Mouse (Mus musculus): ENCODE results near the gene Asah2. TPM values are rescaled to one million over a fixed set of nuclear protein-coding genes. Genes with fewer than 3 reads are reported as not detected.

The Asah2 gene
- polyA plus RNA-seq, 1 experiment from 2014 or later: 0.47 TPM

DNA sequence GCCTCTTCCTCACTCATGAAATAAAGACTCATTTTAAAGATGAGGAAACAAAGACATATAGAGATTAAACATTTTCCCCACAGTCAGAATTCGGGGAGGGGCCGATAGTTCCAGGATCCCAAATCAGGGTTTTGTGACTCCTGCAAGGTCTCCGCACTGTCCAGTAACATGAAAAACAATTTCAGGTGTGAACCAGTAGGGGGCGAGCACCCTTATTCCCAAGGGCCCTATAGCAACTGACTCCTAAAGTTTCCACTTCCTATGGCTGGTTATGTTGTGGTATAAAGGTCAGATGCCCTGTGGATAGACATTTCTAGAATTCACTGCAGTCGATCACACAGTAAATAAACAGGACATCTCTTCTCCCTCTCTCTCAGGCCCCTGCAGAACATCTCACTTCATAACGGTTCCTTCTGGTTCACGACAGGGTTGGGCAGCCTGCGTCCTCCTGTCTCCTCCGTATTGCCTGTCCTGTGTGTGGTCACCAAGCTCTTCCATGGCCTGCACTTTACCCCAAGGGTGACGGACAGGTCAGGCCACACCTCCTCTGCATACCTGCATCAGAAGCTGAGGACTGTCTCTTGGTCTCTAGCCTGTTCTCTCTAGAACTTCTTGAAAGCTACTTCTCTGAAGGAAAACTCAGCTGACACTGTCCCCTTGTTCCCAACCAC lies 19.3 kb upstream of the Asah2 start:
- Histone ChIP-seq H3K9me3 (replicated peaks) (no peaks in the 10 kb centered on the region), H3K27me3 (no peaks in the 10 kb centered on the region), H3K36me3 (replicated peaks) (peaks cover 68% of the 10 kb centered on the region), H3K4me1 (replicated peaks) (no peaks in the 10 kb centered on the region), H3K4me2 (no peak overlapping the region), H3K4me3 (replicated peaks) (no peak overlapping the region), H3K9ac (no peak overlapping the region), H3K27ac (replicated peaks) (no peak overlapping the region)
- WGBS (ENCODE audit: insufficient replicate concordance): 66% methylated on average over 10 of the region's 10 CpGs
- 0 out of 2 replicates have a peak, but pooled peaks have one; percentile 28 for ATAC-seq (ENCODE audit: insufficient read depth)

DNA sequence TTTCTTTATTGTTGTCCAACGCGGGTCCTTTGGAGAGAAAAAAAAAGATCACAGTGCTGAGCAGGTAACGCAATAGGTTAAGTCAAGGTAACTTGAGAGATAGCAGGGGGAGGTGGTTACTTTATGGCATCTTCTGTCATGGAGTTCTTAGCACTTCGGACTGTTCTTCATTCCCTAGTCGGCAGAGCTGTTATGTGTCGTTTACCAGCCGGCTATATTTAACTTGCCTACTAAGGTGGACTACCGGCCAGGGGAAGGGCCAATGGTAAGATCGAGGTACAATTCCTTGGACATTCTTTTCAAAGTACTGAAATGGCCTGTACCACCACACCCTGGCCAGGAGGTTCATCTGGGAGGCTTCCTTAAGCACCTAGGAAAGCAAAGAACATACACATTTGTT lies 16.1 kb upstream of the Asah2 start:
- no peak overlapping the region for H3K9ac ChIP-seq
- H3K27ac ChIP-seq (replicated peaks): no peak overlapping the region
- ATAC-seq (ENCODE audit: insufficient read depth): no peak
- no peaks in the 10 kb centered on the region for H3K27me3 ChIP-seq
- H3K4me3 ChIP-seq (replicated peaks): no peak overlapping the region
- no peak overlapping the region for H3K4me2 ChIP-seq
- no peaks in the 10 kb centered on the region for H3K9me3 ChIP-seq (replicated peaks)
- H3K36me3 ChIP-seq (replicated peaks): peaks cover 64% of the 10 kb centered on the region
- 89% methylated on average over 9 of the region's 9 CpGs for WGBS (ENCODE audit: insufficient replicate concordance)
- no peaks in the 10 kb centered on the region for H3K4me1 ChIP-seq (replicated peaks)

DNA sequence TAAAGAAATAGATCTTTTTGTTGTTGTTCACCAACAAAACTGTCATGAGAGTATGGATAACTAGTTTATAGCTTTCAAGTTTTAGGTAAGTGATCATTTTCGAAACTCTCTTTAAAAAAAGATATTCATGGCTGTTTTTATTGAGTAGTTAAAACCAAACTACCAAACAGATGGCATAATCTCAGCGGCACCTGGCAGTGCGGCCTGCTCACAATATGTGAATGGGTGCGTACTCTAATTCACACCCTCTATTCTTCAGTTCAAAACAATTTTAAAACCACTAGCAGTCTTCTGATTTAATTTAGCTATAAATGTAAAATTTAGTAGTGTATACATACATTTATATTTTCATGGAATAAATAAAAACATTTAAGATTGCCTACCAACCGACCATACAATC lies 15.2 kb upstream of the Asah2 start:
- Histone ChIP-seq H3K4me2 (no peak overlapping the region), H3K27ac (replicated peaks) (no peak overlapping the region), H3K9ac (no peak overlapping the region), H3K9me3 (replicated peaks) (no peaks in the 10 kb centered on the region), H3K27me3 (no peaks in the 10 kb centered on the region), H3K4me1 (replicated peaks) (no peaks in the 10 kb centered on the region), H3K4me3 (replicated peaks) (no peak overlapping the region), H3K36me3 (replicated peaks) (peaks cover 56% of the 10 kb centered on the region)
- 86% methylated on average over 5 of the region's 5 CpGs for WGBS (ENCODE audit: insufficient replicate concordance)
- ATAC-seq (ENCODE audit: insufficient read depth): no peak

DNA sequence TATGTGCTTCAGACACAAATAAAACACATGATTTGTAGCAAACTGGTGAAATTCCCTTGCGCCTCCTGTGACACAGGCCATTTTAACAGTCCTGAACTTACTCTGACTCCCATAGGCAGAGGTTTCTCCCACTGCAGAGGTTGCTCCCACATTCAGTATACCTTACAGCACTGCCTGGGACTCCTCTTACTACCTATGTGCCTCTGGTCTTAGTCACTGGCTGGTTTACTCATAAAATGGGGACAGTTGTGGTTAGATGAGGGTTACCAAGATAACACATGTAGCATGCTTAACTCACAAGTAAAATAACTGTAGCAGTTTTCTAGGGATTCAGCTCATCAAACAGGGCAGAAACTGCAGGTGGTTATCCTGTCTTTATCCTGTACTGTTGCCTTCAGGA lies 12.8 kb upstream of the Asah2 start:
- WGBS (ENCODE audit: insufficient replicate concordance): 90% methylated on average over 1 of the region's 1 CpGs
- ATAC-seq (ENCODE audit: insufficient read depth): no peak

DNA sequence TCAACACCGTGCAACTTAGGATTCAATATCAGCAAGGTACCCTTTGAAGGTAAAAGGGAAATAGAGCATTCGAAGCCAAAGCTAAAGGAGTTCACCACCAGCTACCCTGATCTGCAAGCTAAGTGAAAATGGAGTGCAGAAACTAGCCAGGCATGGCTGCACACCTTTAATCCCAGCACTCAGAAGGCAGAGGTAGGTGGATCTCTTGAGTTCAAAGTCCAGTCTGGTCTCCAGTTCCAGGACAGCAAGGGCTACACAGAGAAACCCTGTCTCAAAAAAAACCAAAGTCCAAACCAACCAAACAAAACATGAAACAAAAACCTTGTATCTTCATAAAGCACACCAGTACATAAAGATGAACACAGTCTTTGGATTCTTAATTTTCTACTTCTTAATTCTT lies 11.7 kb upstream of the Asah2 start:
- H3K4me1 ChIP-seq (replicated peaks): no peaks in the 10 kb centered on the region
- no peak overlapping the region for H3K4me2 ChIP-seq
- no peaks in the 10 kb centered on the region for H3K9me3 ChIP-seq (replicated peaks)
- WGBS (ENCODE audit: insufficient replicate concordance): 64% methylated on average over 2 of the region's 2 CpGs
- no peak for ATAC-seq (ENCODE audit: insufficient read depth)
- no peaks in the 10 kb centered on the region for H3K27me3 ChIP-seq
- peaks cover 22% of the 10 kb centered on the region for H3K36me3 ChIP-seq (replicated peaks)
- H3K27ac ChIP-seq (replicated peaks): no peak overlapping the region
- no peak overlapping the region for H3K9ac ChIP-seq
- no peak overlapping the region for H3K4me3 ChIP-seq (replicated peaks)

More for the DNA sequence above, 12.8 kb upstream of the Asah2 start:
- Histone ChIP-seq H3K27me3 (no peaks in the 10 kb centered on the region), H3K4me2 (no peak overlapping the region), H3K4me1 (replicated peaks) (no peaks in the 10 kb centered on the region), H3K9me3 (replicated peaks) (no peaks in the 10 kb centered on the region), H3K9ac (no peak overlapping the region), H3K27ac (replicated peaks) (no peak overlapping the region), H3K36me3 (replicated peaks) (peaks cover 33% of the 10 kb centered on the region), H3K4me3 (replicated peaks) (no peak overlapping the region)

- peaks cover 11% of the 10 kb centered on the region for H3K36me3 ChIP-seq (replicated peaks)
- H3K9ac ChIP-seq: no peak overlapping the region
- no peak overlapping the region for H3K27ac ChIP-seq (replicated peaks)
- H3K4me1 ChIP-seq (replicated peaks): no peaks in the 10 kb centered on the region
- ATAC-seq (ENCODE audit: insufficient read depth): no peak
- H3K27me3 ChIP-seq: no peaks in the 10 kb centered on the region
- WGBS (ENCODE audit: insufficient replicate concordance): 71% methylated on average over 3 of the region's 3 CpGs
- no peak overlapping the region for H3K4me3 ChIP-seq (replicated peaks)
- H3K4me2 ChIP-seq: no peak overlapping the region
- H3K9me3 ChIP-seq (replicated peaks): no peaks in the 10 kb centered on the region
These were observed 10.5 kb upstream of the Asah2 start for GRCm38 (mm10) chr19:32118496-32118895.

GRCm38 (mm10) chr19:32117484-32118018 lies 9.5 kb upstream of the Asah2 start:
- Histone ChIP-seq H3K27ac (replicated peaks) (no peak overlapping the region), H3K4me3 (replicated peaks) (no peak overlapping the region), H3K9me3 (replicated peaks) (no peaks in the 10 kb centered on the region), H3K4me2 (no peak overlapping the region), H3K4me1 (replicated peaks) (no peaks in the 10 kb centered on the region), H3K36me3 (replicated peaks) (peaks cover 11% of the 10 kb centered on the region), H3K9ac (no peak overlapping the region), H3K27me3 (no peaks in the 10 kb centered on the region)
- 68% methylated on average over 6 of the region's 6 CpGs for WGBS (ENCODE audit: insufficient replicate concordance)
- ATAC-seq (ENCODE audit: insufficient read depth): no peak

- peaks cover 2% of the 10 kb centered on the region; the same call in 1 of the 2 replicates for H3K4me1 ChIP-seq (replicated peaks)
- no peak overlapping the region for H3K4me2 ChIP-seq
- H3K27me3 ChIP-seq: no peaks in the 10 kb centered on the region
- H3K9me3 ChIP-seq (replicated peaks): no peaks in the 10 kb centered on the region
- H3K36me3 ChIP-seq (replicated peaks): no peaks in the 10 kb centered on the region
- H3K27ac ChIP-seq (replicated peaks): no peak overlapping the region
- no peak for ATAC-seq (ENCODE audit: insufficient read depth)
- no peak overlapping the region for H3K4me3 ChIP-seq (replicated peaks)
- H3K9ac ChIP-seq: no peak overlapping the region
- WGBS (ENCODE audit: insufficient replicate concordance): 27% methylated on average over 8 of the region's 8 CpGs
These were observed 4.1 kb upstream of the Asah2 start for GRCm38 (mm10) chr19:32111866-32112790.

- Histone ChIP-seq H3K4me1 (replicated peaks) (peaks cover 7% of the 10 kb centered on the region; the same call in 1 of the 2 replicates), H3K9ac (no peak overlapping the region), H3K27ac (replicated peaks) (no peak overlapping the region), H3K4me2 (peak overlapping the region; percentile 79), H3K36me3 (replicated peaks) (no peaks in the 10 kb centered on the region), H3K9me3 (replicated peaks) (no peaks in the 10 kb centered on the region), H3K27me3 (no peaks in the 10 kb centered on the region), H3K4me3 (replicated peaks) (peak overlapping the region; percentile 68; the same call in 1 of the 2 replicates)
- WGBS (ENCODE audit: insufficient replicate concordance): 76% methylated on average over 2 of the region's 2 CpGs
- 0 out of 2 replicates have a peak, but pooled peaks have one; percentile 31 for ATAC-seq (ENCODE audit: insufficient read depth)
These were observed 1.3 kb downstream of the Asah2 start for GRCm38 (mm10) chr19:32106750-32107149.

GRCm38 (mm10) chr19:32104217-32104616 lies 3.8 kb downstream of the Asah2 start:
- H3K27ac ChIP-seq (replicated peaks): no peak overlapping the region
- peaks cover 7% of the 10 kb centered on the region; the same call in 1 of the 2 replicates for H3K4me1 ChIP-seq (replicated peaks)
- no peak for ATAC-seq (ENCODE audit: insufficient read depth)
- H3K9ac ChIP-seq: no peak overlapping the region
- no peaks in the 10 kb centered on the region for H3K36me3 ChIP-seq (replicated peaks)
- H3K9me3 ChIP-seq (replicated peaks): no peaks in the 10 kb centered on the region
- no peak overlapping the region for H3K4me3 ChIP-seq (replicated peaks)
- no peak overlapping the region for H3K4me2 ChIP-seq
- WGBS (ENCODE audit: insufficient replicate concordance): 54% methylated on average over 4 of the region's 4 CpGs
- H3K27me3 ChIP-seq: no peaks in the 10 kb centered on the region

DNA sequence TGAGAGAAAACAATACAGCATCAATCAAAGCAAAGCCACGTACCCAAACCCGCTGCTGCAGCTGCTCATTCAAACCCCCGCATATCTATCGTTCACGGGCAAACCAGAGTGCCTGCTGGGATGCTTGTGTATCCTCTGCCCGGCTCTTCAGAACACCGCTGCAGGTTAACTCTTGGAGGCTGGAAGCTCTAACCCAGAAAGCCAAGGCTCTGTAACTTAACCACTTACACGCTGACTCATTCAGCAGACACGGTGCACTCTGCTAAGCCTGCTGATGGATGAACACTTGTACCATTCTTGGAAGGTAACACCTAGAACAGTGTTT lies 5.1 kb downstream of the Asah2 start:
- Histone ChIP-seq H3K27me3 (no peaks in the 10 kb centered on the region), H3K36me3 (replicated peaks) (no peaks in the 10 kb centered on the region), H3K9me3 (replicated peaks) (no peaks in the 10 kb centered on the region), H3K9ac (no peak overlapping the region), H3K4me3 (replicated peaks) (no peak overlapping the region), H3K4me2 (no peak overlapping the region), H3K4me1 (replicated peaks) (peaks cover 7% of the 10 kb centered on the region; the same call in 1 of the 2 replicates), H3K27ac (replicated peaks) (no peak overlapping the region)
- ATAC-seq (ENCODE audit: insufficient read depth): no peak
- 29% methylated on average over 9 of the region's 9 CpGs for WGBS (ENCODE audit: insufficient replicate concordance)

All from liver, embryonic 15.5 days (tissue).